Mouse (Mus musculus) right cerebral cortex, postnatal 25 days (tissue): ENCODE data around the gene Tmem200a.

Source experiments
- DNase-seq: peaks from one replicate; pipeline ENCODE4 v3.0.0; 2022

The Tmem200a gene

DNA sequence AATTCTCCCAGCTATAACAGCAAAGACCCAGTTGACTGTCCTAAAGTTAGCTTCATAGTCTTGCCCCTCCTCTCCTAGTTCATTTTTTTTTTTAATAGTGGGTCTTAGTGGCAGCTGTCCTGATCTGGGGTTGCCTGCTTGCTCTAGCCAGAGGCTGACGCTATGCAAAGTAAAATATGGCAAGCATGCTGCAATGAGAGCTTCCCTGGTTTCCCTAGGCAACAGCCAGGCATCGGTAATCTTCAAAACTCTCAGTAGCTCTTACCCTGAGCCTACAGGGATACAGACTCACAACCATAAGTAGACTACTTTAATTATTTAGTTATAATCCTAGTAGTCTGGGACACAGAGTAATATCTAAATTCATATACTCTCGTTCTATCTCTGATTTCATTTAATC, 202.0 kb downstream of the Tmem200a start:
- DNase-seq, result no peak

DNA sequence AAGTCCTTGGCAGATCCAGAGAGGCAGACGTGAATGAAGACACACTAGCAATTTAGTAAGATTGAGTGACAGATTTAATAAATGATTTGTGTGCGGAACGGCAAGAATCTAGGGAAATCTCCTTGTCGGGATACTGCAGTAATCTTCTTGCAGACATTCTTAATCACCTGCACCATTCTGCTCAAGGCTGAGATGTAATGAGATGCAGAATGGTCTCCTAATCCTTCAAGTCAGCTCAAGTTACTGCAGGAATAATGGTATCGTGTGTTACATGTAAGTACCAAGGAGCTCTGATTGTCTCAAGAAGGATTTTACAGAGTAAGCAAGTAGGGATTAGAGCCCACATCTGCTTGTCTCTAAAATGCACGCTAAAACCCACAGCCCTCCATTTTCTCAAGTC, 210.1 kb downstream of the Tmem200a start:
- DNase-seq, result no peak
